Mouse (Mus musculus) bone marrow macrophage, adult 2 months (primary cell): Measurements from ENCODE around the gene Edrf1.

Source experiments
- CTCF ChIP-seq: IDR thresholded peaks from 2 replicates; pipeline ENCODE4 v1.5.1; 2012; ENCODE audit warnings: low read depth, mild to moderate bottlenecking, low read length, moderate library complexity
- POLR2A ChIP-seq: IDR thresholded peaks from 2 replicates; pipeline ENCODE4 v1.6.1; 2012; ENCODE audit warnings: mild to moderate bottlenecking, low read depth, low read length, borderline replicate concordance

DNA sequence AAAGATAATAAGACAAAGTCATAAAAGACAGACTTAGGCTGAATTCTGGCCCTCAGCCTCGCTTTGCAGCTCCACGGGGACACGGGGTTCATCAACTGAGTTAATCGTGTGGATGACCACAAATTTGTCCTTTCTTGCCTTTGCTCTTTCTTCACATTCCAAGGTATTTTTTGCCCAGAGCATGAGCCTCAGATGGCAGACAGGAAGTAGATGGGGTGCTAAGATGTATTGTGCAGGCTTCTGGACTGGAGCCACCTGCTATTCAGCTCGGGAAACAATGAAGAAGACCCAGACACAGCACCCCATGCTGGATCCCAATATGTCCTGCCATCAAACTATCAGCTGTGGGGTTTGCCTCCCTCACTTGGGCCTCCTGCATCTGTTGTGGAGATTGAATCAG is 30.0 kb upstream of the Edrf1 start:
- TF ChIP-seq CTCF: no peak
- no peak for TF ChIP-seq POLR2A
